Mouse (Mus musculus) cerebellum, adult 2 months (tissue): ENCODE measurements around the gene Hsd3b7. TPM values are rescaled to one million over a fixed set of nuclear protein-coding genes. Genes with fewer than 3 reads are reported as not detected.

Experiments used
- DNase-seq, 2 experiments: peaks; one replicate each; pipeline ENCODE4 v3.0.0; 2021
- H3K27ac ChIP-seq: fragments of 200-500 bp; 2 replicates; pipeline ENCODE4 v1.5.1; 2012; ENCODE audit warnings: low read length, control low read depth, inconsistent platforms; ENCODE audit not compliant: insufficient read depth
- H3K27me3 ChIP-seq: fragments of 200-500 bp; 2 replicates; pipeline ENCODE4 v1.6.1; 2012; ENCODE audit warnings: inconsistent platforms, mild to moderate bottlenecking, low read length, moderate library complexity; ENCODE audit not compliant: control insufficient read depth, insufficient read depth
- H3K4me1 ChIP-seq: fragments of 200-500 bp; 2 replicates; pipeline ENCODE4 v1.6.1; 2011; ENCODE audit warnings: low read length; ENCODE audit not compliant: control insufficient read depth, insufficient read depth
- H3K4me3 ChIP-seq: fragments of 200-500 bp; replicated peaks from 2 replicates; pipeline ENCODE3; 2011; ENCODE audit warnings: mild to moderate bottlenecking, low read depth, low read length, control low read depth; ENCODE audit not compliant: insufficient read depth
- CTCF ChIP-seq: fragments of 200-500 bp; IDR thresholded peaks from 2 replicates; pipeline ENCODE4 v1.5.1; 2011; ENCODE audit warnings: low read depth, mild to moderate bottlenecking, control low read depth, low read length, moderate library complexity, borderline replicate concordance; ENCODE audit not compliant: insufficient read depth
- POLR2A ChIP-seq: fragments of 200-500 bp; IDR thresholded peaks from 2 replicates; pipeline ENCODE4 v1.6.1; 2011; ENCODE audit warnings: low read length, control low read depth, borderline replicate concordance; ENCODE audit not compliant: insufficient read depth
- WGBS: fragments of 180-500 bp; shearing (Covaris S2); methylation state at CpG from one replicate; pipeline ENCODE4 v1.1.7; 2018; 5-methylcytosine and 5-hydroxymethylcytosine counted together
- polyA plus RNA-seq: library from polyadenylated mRNA; depleted of rRNA; stranded (reverse); fragments of >200 nt; gene quantifications from 2 replicates; pipeline ENCODE4 v1.2.3, GENCODE M21; 2012

Hsd3b7 gene
- polyA plus RNA-seq, 1 experiment: 30.4 TPM

DNA sequence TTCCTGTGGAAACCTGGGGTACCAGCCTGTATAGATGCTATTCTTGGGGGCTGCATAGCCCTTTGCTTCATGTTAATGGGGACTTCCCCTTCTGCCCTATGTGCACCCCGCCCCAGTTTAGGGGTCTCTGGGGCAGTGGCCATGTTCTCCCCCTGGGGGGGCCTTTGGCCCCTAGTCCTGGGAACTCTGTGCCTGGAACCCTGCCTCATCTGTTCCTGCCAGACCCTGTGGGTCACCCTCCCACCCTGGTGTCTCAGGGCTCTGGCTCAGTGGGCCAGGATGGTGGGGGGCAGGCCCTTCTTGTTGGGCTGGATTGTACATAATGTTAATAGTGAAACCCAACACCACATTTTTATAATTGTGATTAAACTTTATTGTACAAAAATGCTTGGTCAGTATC is 666 bp upstream of the Hsd3b7 start:
- peak overlapping the region; percentile 88 for H3K27ac ChIP-seq

DNA sequence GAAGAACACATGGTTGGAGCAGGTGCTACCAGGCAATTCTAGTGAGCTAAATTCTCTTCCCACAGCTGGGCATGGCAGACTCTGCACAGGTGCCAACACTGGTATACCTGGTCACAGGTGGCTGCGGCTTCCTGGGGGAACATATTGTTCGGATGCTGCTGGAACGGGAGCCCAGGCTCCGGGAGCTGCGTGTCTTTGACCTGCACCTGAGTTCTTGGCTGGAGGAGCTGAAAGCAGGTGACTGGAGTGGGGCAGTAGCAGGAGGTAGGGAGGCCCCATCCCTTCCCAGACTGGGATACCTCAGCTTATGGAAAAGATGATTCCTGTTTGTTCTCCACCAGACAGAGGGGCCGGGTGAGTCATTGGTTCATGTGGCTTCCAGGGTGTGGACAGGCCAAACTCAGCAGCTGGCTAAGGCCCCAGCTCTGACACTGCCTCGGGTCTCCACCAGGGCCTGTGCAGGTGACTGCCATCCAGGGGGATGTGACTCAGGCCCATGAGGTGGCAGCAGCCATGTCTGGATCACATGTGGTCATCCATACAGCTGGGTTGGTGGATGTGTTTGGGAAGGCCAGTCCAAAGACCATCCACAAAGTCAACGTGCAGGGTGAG is 712 bp downstream of the Hsd3b7 start:
- H3K27me3 ChIP-seq: no peaks in the 10 kb centered on the region
- peak; percentile 55 to 64 for DNase-seq
- H3K4me3 ChIP-seq: peak overlapping the region; percentile 17
- WGBS: 21% methylated on average over 8 of the region's 8 CpGs
- TF ChIP-seq CTCF: no peak
- TF ChIP-seq POLR2A: no peak
- H3K4me1 ChIP-seq: peaks cover 81% of the 10 kb centered on the region
- H3K27ac ChIP-seq: peak overlapping the region; percentile 88

More for the DNA sequence above, 666 bp upstream of the Hsd3b7 start:
- H3K27me3 ChIP-seq: no peaks in the 10 kb centered on the region
- peak in 1 of 2 experiments; percentile 44 for DNase-seq
- WGBS: 96% methylated on average over 1 of the region's 1 CpGs
- TF ChIP-seq CTCF: no peak
- no peak for TF ChIP-seq POLR2A
- H3K4me3 ChIP-seq: no peak overlapping the region
- peaks cover 77% of the 10 kb centered on the region for H3K4me1 ChIP-seq

DNA sequence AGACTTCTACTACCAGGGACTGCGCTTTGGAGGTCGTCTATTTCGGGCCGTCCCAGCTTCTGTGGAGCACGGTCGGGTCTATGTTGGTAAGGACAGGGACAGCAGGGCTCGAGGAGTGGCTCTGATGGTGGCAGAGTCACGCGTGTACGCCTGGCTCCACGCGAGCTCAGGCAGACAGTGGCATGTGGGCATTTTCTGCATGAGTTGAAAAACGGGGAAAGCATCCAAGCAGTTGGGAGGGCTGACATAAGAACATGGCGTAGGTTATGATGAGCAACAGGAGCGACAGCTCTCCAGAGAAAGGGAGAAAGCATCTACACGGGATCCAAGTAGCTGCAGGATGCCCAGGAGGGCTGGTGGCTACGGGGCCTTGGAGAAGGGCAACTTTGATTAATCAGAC is 1.9 kb downstream of the Hsd3b7 start:
- H3K27ac ChIP-seq: peak overlapping the region; percentile 88

DNA sequence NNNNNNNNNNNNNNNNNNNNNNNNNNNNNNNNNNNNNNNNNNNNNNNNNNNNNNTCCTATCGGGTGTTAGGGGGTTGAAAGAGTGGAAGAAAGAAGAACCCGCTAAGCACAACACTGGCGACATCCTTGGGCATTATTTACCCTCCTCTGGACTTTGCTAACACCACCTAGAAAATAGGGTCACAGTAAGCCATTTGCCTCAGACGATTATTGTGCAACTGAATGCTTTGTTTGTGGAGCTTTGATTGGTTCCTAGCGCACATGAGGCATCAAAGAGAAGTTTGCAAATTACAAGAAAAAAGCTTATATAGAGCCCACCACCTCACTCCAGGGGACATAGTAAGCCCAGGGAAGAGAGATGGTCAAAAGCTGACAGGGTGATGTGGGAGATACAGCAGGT is 8.4 kb downstream of the Hsd3b7 start:
- Histone ChIP-seq H3K27ac (no peak overlapping the region), H3K27me3 (no peaks in the 10 kb centered on the region), H3K4me1 (peaks cover 32% of the 10 kb centered on the region), H3K4me3 (no peak overlapping the region)
- no peak for DNase-seq
- TF ChIP-seq POLR2A: no peak
- TF ChIP-seq CTCF: no peak
- WGBS: 83% methylated on average over 5 of the region's 5 CpGs

More for the DNA sequence above, 1.9 kb downstream of the Hsd3b7 start:
- 11% methylated on average over 17 of the region's 17 CpGs for WGBS
- H3K27me3 ChIP-seq: no peaks in the 10 kb centered on the region
- DNase-seq: peak; percentile 88 to 92
- H3K4me1 ChIP-seq: peaks cover 78% of the 10 kb centered on the region
- no peak overlapping the region for H3K4me3 ChIP-seq
- TF ChIP-seq POLR2A (no peak; the same call in 1 of the 2 replicates), CTCF (no peak)

DNA sequence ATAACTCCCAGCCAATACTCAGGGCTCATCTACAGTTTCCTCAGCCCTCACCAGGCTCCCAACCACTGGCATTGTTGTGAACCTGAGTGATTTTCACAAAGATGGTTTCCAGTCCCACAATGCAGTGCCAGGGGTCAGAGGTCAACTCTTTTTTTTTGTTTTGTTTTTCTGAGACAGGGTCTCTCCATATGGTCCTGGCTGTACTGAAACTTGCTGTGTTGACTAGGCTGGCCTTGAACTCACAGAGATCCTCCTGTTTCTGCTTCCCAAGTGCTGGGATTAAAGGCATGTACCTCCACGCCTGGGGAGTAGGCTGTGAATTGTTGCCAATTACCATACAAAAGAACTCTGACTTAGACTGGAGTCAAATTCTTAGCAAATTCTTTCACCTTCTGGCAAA is 9.4 kb downstream of the Hsd3b7 start:
- TF ChIP-seq CTCF (no peak), POLR2A (no peak)
- DNase-seq: no peak
- WGBS: 85% methylated on average over 1 of the region's 1 CpGs

DNA sequence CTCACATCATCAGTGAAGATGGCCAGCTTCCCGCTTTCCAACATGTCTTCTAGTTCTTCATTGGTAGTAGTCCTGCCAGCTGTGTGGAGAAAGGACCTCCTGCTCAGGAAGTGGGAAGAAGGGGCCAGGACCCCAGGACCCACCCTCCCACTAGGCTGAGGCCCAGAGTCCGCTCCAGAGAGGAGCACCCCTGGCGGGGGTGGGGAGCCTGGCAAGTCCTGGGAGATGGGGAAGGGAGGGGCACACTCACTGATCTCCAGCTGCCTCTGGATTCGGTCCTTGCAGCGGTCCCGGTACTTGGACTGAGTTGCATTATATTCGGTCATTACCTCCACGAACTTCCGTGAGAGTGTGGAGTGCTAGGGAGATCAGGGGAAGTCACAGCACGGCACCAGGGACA is 10.2 kb downstream of the Hsd3b7 start:
- TF ChIP-seq POLR2A (no peak), CTCF (no peak)
- H3K27me3 ChIP-seq: no peaks in the 10 kb centered on the region
- DNase-seq: no peak
- 72% methylated on average over 10 of the region's 10 CpGs for WGBS
- H3K4me1 ChIP-seq: peaks cover 34% of the 10 kb centered on the region
- H3K27ac ChIP-seq: no peak overlapping the region
- H3K4me3 ChIP-seq: no peak overlapping the region

More for the DNA sequence above, 9.4 kb downstream of the Hsd3b7 start:
- Histone ChIP-seq H3K4me3 (no peak overlapping the region), H3K27me3 (no peaks in the 10 kb centered on the region), H3K4me1 (peaks cover 28% of the 10 kb centered on the region), H3K27ac (no peak overlapping the region)

DNA sequence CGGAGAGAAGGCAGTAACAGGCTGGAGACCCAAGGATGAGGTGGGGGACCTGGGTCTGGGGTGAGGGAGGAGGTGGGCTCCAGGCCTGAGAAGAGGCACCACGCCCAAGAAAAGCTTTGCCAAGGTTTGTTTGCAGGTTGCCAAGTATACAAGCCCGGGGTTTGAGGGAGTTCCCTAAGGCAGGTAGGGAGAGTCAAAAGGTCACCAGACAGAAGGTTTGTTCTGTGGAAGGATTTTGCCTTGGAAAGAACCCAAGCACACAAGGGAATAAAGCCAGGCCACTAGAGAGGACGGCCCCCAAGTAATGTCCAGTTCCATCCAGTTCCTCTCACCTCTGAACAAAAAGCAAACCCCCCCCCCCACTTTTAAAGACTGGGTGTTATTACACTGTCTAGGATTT is 10.8 kb downstream of the Hsd3b7 start:
- 41% methylated on average over 4 of the region's 4 CpGs for WGBS
- Histone ChIP-seq H3K27me3 (no peaks in the 10 kb centered on the region), H3K4me1 (peaks cover 39% of the 10 kb centered on the region), H3K4me3 (no peak overlapping the region), H3K27ac (no peak overlapping the region)
- TF ChIP-seq CTCF: no peak
- no peak for TF ChIP-seq POLR2A
- no peak for DNase-seq

DNA sequence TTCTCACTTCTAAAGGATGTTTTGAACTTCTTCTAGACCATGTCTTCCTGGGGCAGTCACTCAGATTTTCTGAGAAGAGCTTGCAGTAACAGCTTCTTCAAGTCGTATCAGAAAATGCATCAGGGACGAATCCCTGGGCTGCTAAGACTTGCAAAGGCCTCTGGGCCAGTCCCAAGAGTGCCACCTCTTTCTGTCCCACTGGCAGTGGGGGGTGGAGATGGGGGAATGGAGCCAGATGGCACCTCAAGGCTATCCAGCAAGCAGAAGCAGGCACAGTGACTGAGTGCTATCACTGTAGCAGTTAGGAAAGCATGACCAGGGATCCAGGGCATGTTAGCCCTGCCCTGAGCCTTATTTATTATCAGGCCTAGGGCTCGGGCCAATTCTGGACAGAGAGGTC is 11.9 kb downstream of the Hsd3b7 start:
- WGBS: 25% methylated on average over 3 of the region's 3 CpGs
- peak overlapping the region; percentile 34; the same call in 1 of the 2 replicates for H3K27ac ChIP-seq
- H3K4me3 ChIP-seq: no peak overlapping the region
- TF ChIP-seq CTCF: no peak
- TF ChIP-seq POLR2A: no peak
- peaks cover 44% of the 10 kb centered on the region for H3K4me1 ChIP-seq
- no peaks in the 10 kb centered on the region for H3K27me3 ChIP-seq
- peak; percentile 62 to 69 for DNase-seq
